Mouse (Mus musculus) testis, adult 2 months (tissue): ENCODE measurements around the gene Smarce1.

Source experiments
- CTCF ChIP-seq: fragments of 200-500 bp; IDR thresholded peaks from 2 replicates; pipeline ENCODE4 v1.5.1; 2012; ENCODE audit warnings: low read depth, mild to moderate bottlenecking, inconsistent platforms, low read length, moderate library complexity; ENCODE audit not compliant: control insufficient read depth, insufficient read depth, insufficient replicate concordance
- POLR2A ChIP-seq: fragments of 200-500 bp; IDR thresholded peaks from 2 replicates; pipeline ENCODE4 v1.6.1; 2012; ENCODE audit warnings: low read depth, mild to moderate bottlenecking, inconsistent platforms, low read length, moderate library complexity; ENCODE audit not compliant: control insufficient read depth

DNA sequence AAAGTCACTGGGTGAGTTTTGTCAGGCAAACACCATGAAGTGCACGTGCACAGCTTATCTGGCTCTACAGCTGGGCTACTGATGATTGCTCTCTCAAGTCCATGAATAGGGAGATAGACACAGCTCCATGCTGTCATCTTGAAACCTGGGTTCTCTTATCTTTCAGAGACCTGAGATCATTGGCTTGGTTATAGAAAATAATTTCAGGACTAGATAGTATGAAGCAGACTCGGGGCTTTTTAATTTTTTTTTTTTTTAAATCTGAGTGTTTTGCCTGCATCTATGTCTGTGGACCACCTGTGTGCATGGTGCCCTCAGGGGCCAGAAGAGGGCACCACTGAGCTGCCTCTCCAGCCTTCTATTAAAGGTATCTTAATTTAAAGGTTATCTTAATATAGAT is 23.9 kb downstream of the Smarce1 start:
- TF ChIP-seq CTCF (peak; percentile 35; the same call in 1 of the 2 replicates), POLR2A (no peak)
